Mouse (Mus musculus): ENCODE data around the gene Pla2g2f. TPM values are rescaled to one million over a fixed set of nuclear protein-coding genes. Genes with fewer than 3 reads are reported as not detected.
A peak's percentile ranks its signal among the peaks of the same experiment; 100 is the strongest.

Pla2g2f gene
- not detected for total RNA-seq (2021)
- long read RNA-seq, result 0 reads

GRCm38 (mm10) chr4:138757416-138757815 lies at the start of gene Pla2g2f:
Gene Pla2g2f, minus strand, starts transcription at chr4:138757626.
- no peak for DNase-seq (ENCODE audit: low spot score in 2 of 2)

GRCm38 (mm10) chr4:138806920-138807541 lies 49.6 kb upstream of the Pla2g2f start:
- DNase-seq (ENCODE audit: low spot score in 2 of 2), result no peak

- DNase-seq (ENCODE audit: low spot score in 2 of 2), result no peak
Observed at GRCm38 (mm10) chr4:138806160-138806559, 48.7 kb upstream of the Pla2g2f start.

- DNase-seq (ENCODE audit: low spot score in 2 of 2), result no peak
Observed at GRCm38 (mm10) chr4:138805248-138805647, 47.8 kb upstream of the Pla2g2f start.

GRCm38 (mm10) chr4:138802917-138803316 lies 45.5 kb upstream of the Pla2g2f start:
- no peak for DNase-seq (ENCODE audit: low spot score in 2 of 2)

- no peak for DNase-seq (ENCODE audit: low spot score in 2 of 2)
Observed at GRCm38 (mm10) chr4:138801631-138802030, 44.2 kb upstream of the Pla2g2f start.

- DNase-seq (ENCODE audit: low spot score in 2 of 2), result peak in 1 of 2 experiments; percentile 29
Observed at GRCm38 (mm10) chr4:138800134-138800744, 42.8 kb upstream of the Pla2g2f start.

GRCm38 (mm10) chr4:138797217-138797570 lies 39.8 kb upstream of the Pla2g2f start:
- DNase-seq (ENCODE audit: low spot score in 2 of 2), result no peak

- no peak for DNase-seq (ENCODE audit: low spot score in 2 of 2)
Observed at GRCm38 (mm10) chr4:138796513-138797216, 39.2 kb upstream of the Pla2g2f start.

- DNase-seq (ENCODE audit: low spot score in 2 of 2), result no peak
Observed at GRCm38 (mm10) chr4:138794344-138794743, 36.9 kb upstream of the Pla2g2f start.

- DNase-seq (ENCODE audit: low spot score in 2 of 2), result peak; percentile 68 to 74
Observed at GRCm38 (mm10) chr4:138793276-138793675, 35.9 kb upstream of the Pla2g2f start.

GRCm38 (mm10) chr4:138792599-138792998 lies 35.2 kb upstream of the Pla2g2f start:
- no peak for DNase-seq (ENCODE audit: low spot score in 2 of 2)

- no peak for DNase-seq (ENCODE audit: low spot score in 2 of 2)
Observed at GRCm38 (mm10) chr4:138791452-138791851, 34.0 kb upstream of the Pla2g2f start.

- DNase-seq (ENCODE audit: low spot score in 2 of 2), result no peak
Observed at GRCm38 (mm10) chr4:138788381-138788780, 31.0 kb upstream of the Pla2g2f start.

- no peak for DNase-seq (ENCODE audit: low spot score in 2 of 2)
Observed at GRCm38 (mm10) chr4:138786141-138786540, 28.7 kb upstream of the Pla2g2f start.

GRCm38 (mm10) chr4:138785721-138786120 lies 28.3 kb upstream of the Pla2g2f start:
- no peak for DNase-seq (ENCODE audit: low spot score in 2 of 2)

GRCm38 (mm10) chr4:138782098-138782497 lies 24.7 kb upstream of the Pla2g2f start:
- DNase-seq (ENCODE audit: low spot score in 2 of 2), result no peak

GRCm38 (mm10) chr4:138780300-138780699 lies 22.9 kb upstream of the Pla2g2f start:
- no peak for DNase-seq (ENCODE audit: low spot score in 2 of 2)

- no peak for DNase-seq (ENCODE audit: low spot score in 2 of 2)
Observed at GRCm38 (mm10) chr4:138777417-138778407, 20.3 kb upstream of the Pla2g2f start.

- no peak for DNase-seq (ENCODE audit: low spot score in 2 of 2)
Observed at GRCm38 (mm10) chr4:138775435-138775834, 18.0 kb upstream of the Pla2g2f start, which contains the start of gene Pla2g2d. Gene Pla2g2d, plus strand, starts transcription at chr4:138775735.

- DNase-seq (ENCODE audit: low spot score in 2 of 2), result no peak
Observed at GRCm38 (mm10) chr4:138772386-138772785, 15.0 kb upstream of the Pla2g2f start.

All from layer of hippocampus, postnatal 10 days (tissue).